Mouse (Mus musculus) liver, embryonic 14.5 days (tissue): Measurements from ENCODE around the gene Tfdp2. TPM values are rescaled to one million over a fixed set of nuclear protein-coding genes. Genes with fewer than 3 reads are reported as not detected.

Experiments
- ATAC-seq: fragments of 200-750 bp; cut with Nextera tagmentation; 2 replicates; pipeline ENCODE4 v1.8.0; 2017; ENCODE audit warnings: moderate number of reproducible peaks, mild to moderate bottlenecking, moderate library complexity; ENCODE audit not compliant: insufficient read depth
- DNase-seq, 3 experiments: peaks; one replicate each; pipeline ENCODE4 v3.0.0-alpha.2; 2012 to 2013; ENCODE audit warnings: low read depth in 3 of 3, low spot score in 3 of 3
- H3K27ac ChIP-seq: fragments of 300-500 bp; sonication (generic); 2 replicates; pipeline ENCODE4 v1.5.1; 2014; ENCODE audit warnings: moderate library complexity, mild to moderate bottlenecking, control low read depth, inconsistent platforms
- H3K27me3 ChIP-seq: fragments of 300-500 bp; sonication (generic); 2 replicates; pipeline ENCODE4 v1.6.1; 2014; ENCODE audit warnings: mild to moderate bottlenecking, low read length, moderate library complexity; ENCODE audit not compliant: control insufficient read depth, insufficient read depth
- H3K36me3 ChIP-seq: fragments of 300-500 bp; sonication (generic); replicated peaks from 2 replicates; pipeline ENCODE4 v1.6.1; 2014; ENCODE audit warnings: low read depth; ENCODE audit not compliant: control insufficient read depth, insufficient read depth
- H3K4me1 ChIP-seq, 2 experiments: fragments of 200-500 bp in 1 of 2; fragments of 300-500 bp in 1 of 2; sonication (generic) in 1 of 2; replicated peaks; 2 replicates each; pipeline ENCODE4 v1.6.1; 2012 to 2014; ENCODE audit warnings: antibody characterized with exemption in 1 of 2, inconsistent platforms in 1 of 2, low read length in 1 of 2; ENCODE audit not compliant: control insufficient read depth in 2 of 2, insufficient read depth in 2 of 2
- H3K4me2 ChIP-seq: fragments of 300-500 bp; sonication (generic); 2 replicates; pipeline ENCODE4 v1.6.1; 2014; ENCODE audit warnings: low read depth, mild to moderate bottlenecking, control low read depth, moderate library complexity
- H3K4me3 ChIP-seq, 2 experiments: fragments of 200-500 bp in 1 of 2; fragments of 300-500 bp in 1 of 2; sonication (generic) in 1 of 2; 2 replicates each; pipeline ENCODE4 v1.5.1; 2012 to 2014; ENCODE audit warnings: low read depth in 2 of 2, low read length in 2 of 2, mild to moderate bottlenecking in 2 of 2, control low read depth in 1 of 2, inconsistent platforms in 1 of 2, moderate library complexity in 1 of 2; ENCODE audit not compliant: insufficient read depth in 1 of 2
- H3K9ac ChIP-seq: fragments of 300-500 bp; sonication (generic); replicated peaks from 2 replicates; pipeline ENCODE4 v1.6.1; 2014; ENCODE audit warnings: mild to moderate bottlenecking, control low read depth, moderate library complexity
- H3K9me3 ChIP-seq: fragments of 300-500 bp; sonication (generic); 2 replicates; pipeline ENCODE4 v1.6.1; 2016; ENCODE audit warnings: low read length, mixed read lengths; ENCODE audit not compliant: control insufficient read depth
- CTCF ChIP-seq: IDR thresholded peaks from 2 replicates; pipeline ENCODE4 v1.5.1; 2016; ENCODE audit warnings: antibody characterized with exemption, low read depth, control low read depth
- EP300 ChIP-seq: IDR thresholded peaks from 2 replicates; pipeline ENCODE4 v1.6.1; 2016; ENCODE audit warnings: antibody characterized with exemption, low read depth
- WGBS: fragments of 180-500 bp; shearing (Covaris S2); extraction: QIAGEN DNeasy Blood & Tissue Kit; methylation state at CpG from one replicate; pipeline ENCODE4 v1.1.7; 2014; ENCODE audit not compliant: insufficient replicate concordance; 5-methylcytosine and 5-hydroxymethylcytosine counted together
- polyA plus RNA-seq, 2 experiments: library from polyadenylated mRNA; depleted of rRNA in 1 of 2; stranded (reverse) in 1 of 2; unstranded in 1 of 2; fragments of >200 nt; fragmentation: Nextera tagmentation in 1 of 2; extraction: Ambion mirVana in 1 of 2; gene quantifications; 2 replicates each; pipeline versions ENCODE4 v1.2.1 to v1.2.3; 2012 to 2014

The Tfdp2 gene
- polyA plus RNA-seq, 2 experiments = 43.3 to 101 TPM

DNA sequence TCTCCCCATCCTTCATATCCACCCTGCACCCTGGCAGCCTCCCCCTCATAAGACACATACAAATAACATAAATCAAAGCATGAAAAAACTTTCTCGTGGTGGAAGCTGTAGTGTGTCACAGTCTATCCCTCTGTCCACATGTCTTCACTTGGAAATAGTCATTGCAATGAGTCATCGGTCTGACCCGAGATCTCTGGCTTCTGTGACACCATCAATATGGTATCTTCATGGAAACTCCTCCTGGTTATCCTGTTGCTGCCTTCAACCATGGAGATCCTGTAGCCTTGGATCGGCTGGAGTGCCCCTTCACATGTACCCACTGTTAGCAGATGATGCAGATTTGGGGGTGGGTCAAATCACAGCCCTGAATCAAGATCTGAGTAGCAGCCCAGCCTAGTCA lies 11.2 kb upstream of the Tfdp2 start:
- WGBS = 66% methylated on average over 4 of the region's 4 CpGs
- no peak overlapping the region for H3K27ac ChIP-seq
- H3K27me3 ChIP-seq = no peaks in the 10 kb centered on the region
- no peaks in the 10 kb centered on the region for H3K36me3 ChIP-seq
- TF ChIP-seq CTCF (no peak), EP300 (no peak)
- no peak for ATAC-seq
- peaks cover 0 to 3% of the 10 kb centered on the region in 2 experiments; a peak in 2 of 4 replicates for H3K4me1 ChIP-seq
- H3K4me3 ChIP-seq = no peak overlapping the region
- no peak overlapping the region for H3K4me2 ChIP-seq
- no peak overlapping the region for H3K9ac ChIP-seq
- no peak for DNase-seq
- H3K9me3 ChIP-seq = no peaks in the 10 kb centered on the region

GRCm38 (mm10) chr9:96186701-96187100 lies 9.4 kb upstream of the Tfdp2 start:
- Histone ChIP-seq H3K4me3 (no peak overlapping the region), H3K4me2 (no peak overlapping the region), H3K9ac (no peak overlapping the region), H3K4me1 (peaks cover 0 to 3% of the 10 kb centered on the region in 2 experiments; a peak in 2 of 4 replicates), H3K27me3 (no peaks in the 10 kb centered on the region), H3K36me3 (no peaks in the 10 kb centered on the region), H3K9me3 (no peaks in the 10 kb centered on the region), H3K27ac (no peak overlapping the region)
- no peak for DNase-seq
- TF ChIP-seq CTCF (no peak), EP300 (no peak)
- no peak for ATAC-seq
- 48% methylated on average over 7 of the region's 7 CpGs for WGBS

DNA sequence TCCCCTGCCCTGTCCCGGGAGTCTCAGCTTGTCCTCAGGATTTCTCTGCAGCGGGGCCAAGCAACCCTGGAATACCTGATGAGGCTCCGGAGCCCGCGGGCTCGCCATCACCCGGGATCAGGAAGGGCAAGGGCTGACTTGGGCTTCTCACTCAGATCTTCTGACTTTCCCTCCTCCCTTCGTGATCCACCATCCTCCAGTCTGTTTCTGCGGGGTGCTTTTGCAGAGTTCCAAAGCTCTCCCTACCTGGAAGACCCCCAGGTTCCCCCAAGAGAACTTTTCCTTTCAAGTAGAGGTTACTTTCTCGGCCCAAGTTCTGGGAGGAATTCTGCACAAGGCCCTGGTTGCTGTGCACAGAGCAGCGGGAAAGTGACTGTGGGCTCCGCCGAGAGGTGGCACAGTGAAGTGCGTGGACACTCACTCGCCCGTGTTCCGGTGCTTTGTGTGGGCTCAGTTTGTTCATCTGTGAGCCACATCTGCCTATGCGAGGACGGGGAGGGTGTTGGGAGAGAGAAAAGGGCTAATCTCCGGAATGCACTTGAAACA lies 634 bp downstream of the Tfdp2 start:
- Histone ChIP-seq H3K9ac (peak overlapping the region; percentile 63), H3K4me3 (peak overlapping the region; percentile 67 to 70), H3K27me3 (no peaks in the 10 kb centered on the region), H3K36me3 (no peaks in the 10 kb centered on the region), H3K27ac (peak overlapping the region; percentile 2), H3K4me1 (peaks cover 8 to 16% of the 10 kb centered on the region in 2 experiments), H3K4me2 (peak overlapping the region; percentile 88), H3K9me3 (no peaks in the 10 kb centered on the region)
- no peak for ATAC-seq
- peak; percentile 55; the same call in 1 of the 2 replicates for TF ChIP-seq CTCF
- no peak for TF ChIP-seq EP300
- under 1% methylated on average over 20 of the region's 20 CpGs for WGBS
- peak in 1 of 3 experiments; percentile 22 for DNase-seq

DNA sequence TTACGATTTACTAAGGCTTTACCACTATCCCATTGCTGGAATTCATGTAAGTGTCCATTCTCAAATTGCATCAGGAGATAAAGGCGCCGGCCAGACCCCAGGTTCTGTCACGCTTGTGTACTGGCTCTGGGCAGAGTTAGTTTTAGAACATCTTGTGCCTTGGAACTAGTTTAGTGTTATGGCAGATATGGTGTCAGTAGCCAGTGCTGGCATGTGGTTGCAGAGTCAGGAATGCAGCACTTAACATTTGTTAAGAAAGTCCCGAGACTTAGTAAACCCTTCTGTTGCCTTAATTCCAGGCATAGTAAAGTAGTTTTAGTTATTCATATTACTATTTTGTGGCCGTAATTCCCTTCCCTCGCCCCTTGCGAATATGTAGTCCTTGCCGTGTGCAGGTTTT lies 1.7 kb downstream of the Tfdp2 start:
- H3K4me2 ChIP-seq = peak overlapping the region; percentile 88
- no peak overlapping the region for H3K27ac ChIP-seq
- H3K27me3 ChIP-seq = no peaks in the 10 kb centered on the region
- no peak for ATAC-seq
- WGBS = 79% methylated on average over 9 of the region's 9 CpGs
- TF ChIP-seq EP300 = no peak
- no peak for TF ChIP-seq CTCF
- peak overlapping the region in 1 of 2 experiments; percentile 67; a peak in 1 of 4 replicates for H3K4me3 ChIP-seq
- DNase-seq = no peak
- no peaks in the 10 kb centered on the region for H3K9me3 ChIP-seq
- peaks cover 8 to 16% of the 10 kb centered on the region in 2 experiments for H3K4me1 ChIP-seq
- no peaks in the 10 kb centered on the region for H3K36me3 ChIP-seq
- H3K9ac ChIP-seq = no peak overlapping the region

DNA sequence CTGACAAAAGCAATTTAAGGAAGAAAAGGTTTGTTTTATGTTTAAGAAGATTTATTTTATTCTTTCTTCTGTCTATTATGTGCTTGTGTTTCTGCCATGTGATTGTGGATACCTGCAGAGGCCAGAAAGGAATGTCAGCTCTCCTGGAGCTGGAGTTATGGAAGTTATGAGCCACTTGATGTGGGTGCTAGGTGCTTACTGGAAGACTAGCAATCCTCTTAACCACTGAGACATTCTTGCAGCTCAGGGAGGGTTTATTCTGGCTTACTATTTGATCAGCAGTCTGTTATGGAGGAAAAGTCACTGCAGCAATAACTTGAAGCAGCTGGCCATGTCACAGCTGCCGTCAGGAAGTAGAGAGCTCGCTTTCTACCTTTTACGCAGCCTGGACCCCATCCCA lies 7.6 kb downstream of the Tfdp2 start:
- no peak overlapping the region for H3K4me3 ChIP-seq
- no peak for TF ChIP-seq CTCF
- TF ChIP-seq EP300 = no peak

More for the DNA sequence above, 7.6 kb downstream of the Tfdp2 start:
- no peaks in the 10 kb centered on the region for H3K9me3 ChIP-seq
- DNase-seq = no peak
- WGBS = 88% methylated on average over 3 of the region's 3 CpGs
- no peaks in the 10 kb centered on the region for H3K36me3 ChIP-seq
- H3K4me1 ChIP-seq = 0 out of 4 replicates have a peak, but pooled peaks cover 0 to 2% of the 10 kb centered on the region in 2 experiments
- H3K27me3 ChIP-seq = no peaks in the 10 kb centered on the region
- no peak overlapping the region for H3K27ac ChIP-seq
- no peak overlapping the region for H3K4me2 ChIP-seq
- no peak overlapping the region for H3K9ac ChIP-seq
- ATAC-seq = no peak
